Mouse (Mus musculus) stomach, embryonic 16.5 days (tissue): ENCODE measurements around the gene Adar. TPM values are rescaled to one million over a fixed set of nuclear protein-coding genes. Genes with fewer than 3 reads are reported as not detected.
A peak's percentile ranks its signal among the peaks of the same experiment; 100 is the strongest.

Experiments used
- ATAC-seq: fragments of 200-750 bp; cut with Nextera tagmentation; 2 replicates; pipeline ENCODE4 v1.8.0; 2017; ENCODE audit warnings: moderate number of reproducible peaks, moderate TSS enrichment; ENCODE audit not compliant: insufficient read depth, low FRiP score
- H3K27ac ChIP-seq: fragments of 300-500 bp; sonication (generic); 2 replicates; pipeline ENCODE4 v1.5.1; 2014; ENCODE audit warnings: low read length
- H3K27me3 ChIP-seq: fragments of 300-500 bp; sonication (generic); 2 replicates; pipeline ENCODE4 v1.6.1; 2014; ENCODE audit warnings: low read length, control low read depth, mixed read lengths; ENCODE audit not compliant: control insufficient read depth, insufficient read depth
- H3K36me3 ChIP-seq: fragments of 300-500 bp; sonication (generic); 2 replicates; pipeline ENCODE4 v1.6.1; 2014; ENCODE audit warnings: low read length; ENCODE audit not compliant: control insufficient read depth, insufficient read depth
- H3K4me1 ChIP-seq: fragments of 300-500 bp; sonication (generic); 2 replicates; pipeline ENCODE4 v1.6.1; 2014; ENCODE audit warnings: low read length, control low read depth, mixed read lengths; ENCODE audit not compliant: control insufficient read depth, insufficient read depth
- H3K4me2 ChIP-seq: fragments of 300-500 bp; sonication (generic); 2 replicates; pipeline ENCODE4 v1.6.1; 2014; ENCODE audit warnings: low read depth, low read length, mixed read lengths
- H3K4me3 ChIP-seq: fragments of 300-500 bp; sonication (generic); replicated peaks from 2 replicates; pipeline ENCODE4 v1.5.1; 2014; ENCODE audit warnings: mild to moderate bottlenecking, low read length
- H3K9ac ChIP-seq: fragments of 300-500 bp; sonication (generic); 2 replicates; pipeline ENCODE4 v1.6.1; 2014; ENCODE audit warnings: low read length
- H3K9me3 ChIP-seq: fragments of 300-500 bp; sonication (generic); replicated peaks from 2 replicates; pipeline ENCODE4 v1.6.1; 2016; ENCODE audit warnings: low read length, control low read depth; ENCODE audit not compliant: control insufficient read depth
- WGBS: fragments of 180-500 bp; shearing (Covaris S2); extraction: QIAGEN DNeasy Blood & Tissue Kit; methylation state at CpG from one replicate; pipeline ENCODE4 v1.1.7; 2014; 5-methylcytosine and 5-hydroxymethylcytosine counted together
- polyA plus RNA-seq: library from polyadenylated mRNA; unstranded; fragments of >200 nt; fragmentation: Nextera tagmentation; extraction: Ambion mirVana; gene quantifications from 2 replicates; pipeline ENCODE4 v1.2.1, GENCODE M21; 2015

Gene Adar
- polyA plus RNA-seq, 1 experiment from 2014 or later: 12.3 TPM

DNA sequence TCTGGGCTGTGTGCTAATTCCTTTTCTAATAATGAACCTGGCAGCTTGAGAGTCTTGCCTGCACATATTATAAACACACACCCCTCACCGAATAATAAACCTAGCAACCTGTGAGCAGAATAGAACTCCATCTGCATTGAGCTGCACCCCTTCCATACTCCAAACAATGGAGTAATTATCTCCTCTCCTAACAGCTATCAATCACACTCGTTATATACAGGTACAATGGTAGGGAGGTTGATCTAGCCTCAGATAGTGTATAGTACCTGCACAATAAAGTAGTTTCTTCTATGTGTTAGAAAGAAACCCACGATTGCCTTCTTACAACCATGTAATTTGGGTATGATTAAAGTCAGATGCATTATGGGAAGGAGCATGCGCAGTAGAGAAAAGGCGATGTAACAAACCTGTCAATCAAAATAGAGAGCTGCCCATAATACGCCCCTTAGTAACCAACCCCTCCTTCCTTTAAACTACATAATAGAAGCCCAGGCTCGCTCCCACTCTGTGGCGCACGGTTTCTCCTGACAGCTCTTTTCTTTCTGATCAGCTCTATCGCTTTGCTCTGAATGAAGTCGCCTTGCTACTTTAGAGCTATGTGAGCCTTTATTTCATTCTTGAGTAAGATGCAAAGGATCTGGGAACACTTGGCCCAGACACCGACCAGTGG is 18.5 kb upstream of the Adar start:
- Histone ChIP-seq H3K4me1 (no peaks in the 10 kb centered on the region), H3K4me2 (no peak overlapping the region), H3K9me3 (no peaks in the 10 kb centered on the region), H3K9ac (no peak overlapping the region), H3K27ac (no peak overlapping the region), H3K4me3 (no peak overlapping the region), H3K27me3 (no peaks in the 10 kb centered on the region), H3K36me3 (no peaks in the 10 kb centered on the region)
- WGBS: 79% methylated on average over 12 of the region's 12 CpGs
- ATAC-seq: no peak

DNA sequence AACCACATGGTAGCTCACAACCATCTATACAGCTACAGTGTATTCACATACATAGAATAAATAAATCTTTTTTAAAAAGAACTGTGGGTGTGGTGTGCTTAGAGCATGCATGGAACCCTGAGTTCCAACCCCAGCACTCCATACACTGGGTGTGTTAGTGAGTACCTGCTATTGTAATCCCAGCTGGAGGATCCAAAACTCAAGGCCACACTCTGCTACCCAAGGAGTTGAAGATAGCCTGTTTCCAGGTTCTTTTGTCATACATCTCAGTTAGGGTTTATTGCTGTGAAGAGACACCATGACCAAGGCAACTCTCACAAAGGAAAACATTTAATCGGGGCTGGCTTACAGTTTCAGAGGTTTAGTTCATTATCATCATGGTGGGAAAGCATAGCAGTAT is 15.9 kb upstream of the Adar start:
- no peak overlapping the region for H3K9ac ChIP-seq
- H3K36me3 ChIP-seq: no peaks in the 10 kb centered on the region
- H3K4me3 ChIP-seq: no peak overlapping the region
- H3K4me1 ChIP-seq: no peaks in the 10 kb centered on the region
- ATAC-seq: no peak
- WGBS: 80% methylated on average over 1 of the region's 1 CpGs
- H3K27ac ChIP-seq: no peak overlapping the region
- no peak overlapping the region for H3K4me2 ChIP-seq
- H3K9me3 ChIP-seq: no peaks in the 10 kb centered on the region
- H3K27me3 ChIP-seq: no peaks in the 10 kb centered on the region

- no peaks in the 10 kb centered on the region for H3K9me3 ChIP-seq
- WGBS: 64% methylated on average over 11 of the region's 11 CpGs
- H3K4me1 ChIP-seq: no peaks in the 10 kb centered on the region
- H3K4me3 ChIP-seq: no peak overlapping the region
- H3K9ac ChIP-seq: no peak overlapping the region
- no peaks in the 10 kb centered on the region for H3K36me3 ChIP-seq
- no peak overlapping the region for H3K4me2 ChIP-seq
- ATAC-seq: no peak
- no peak overlapping the region for H3K27ac ChIP-seq
- H3K27me3 ChIP-seq: no peaks in the 10 kb centered on the region
These were observed 14.4 kb upstream of the Adar start for GRCm38 (mm10) chr3:89700461-89700860.

DNA sequence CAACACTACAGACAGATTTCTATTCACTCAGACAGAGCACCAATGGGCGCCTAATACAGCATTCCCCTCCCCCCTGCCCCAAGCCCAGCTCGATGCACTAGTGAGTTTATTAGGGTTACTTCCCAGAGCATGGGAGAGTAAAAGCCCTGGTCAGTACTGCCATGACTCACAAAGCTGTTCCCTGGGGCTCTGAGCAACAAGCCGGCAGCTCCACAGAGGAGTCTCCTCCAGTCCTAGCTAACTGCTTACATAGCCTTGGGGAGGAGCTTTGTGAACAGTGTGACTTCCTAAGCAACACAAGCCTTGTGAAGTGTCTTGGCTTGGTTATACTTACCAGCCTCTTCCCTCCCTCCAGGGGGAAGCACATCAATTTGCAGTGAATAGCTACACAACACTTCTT is 11.2 kb upstream of the Adar start:
- no peak for ATAC-seq
- H3K9ac ChIP-seq: no peak overlapping the region
- no peaks in the 10 kb centered on the region for H3K4me1 ChIP-seq
- no peaks in the 10 kb centered on the region for H3K36me3 ChIP-seq
- no peak overlapping the region for H3K27ac ChIP-seq
- no peak overlapping the region for H3K4me2 ChIP-seq
- no peaks in the 10 kb centered on the region for H3K9me3 ChIP-seq
- no peak overlapping the region for H3K4me3 ChIP-seq
- 40% methylated on average over 3 of the region's 3 CpGs for WGBS
- H3K27me3 ChIP-seq: no peaks in the 10 kb centered on the region

DNA sequence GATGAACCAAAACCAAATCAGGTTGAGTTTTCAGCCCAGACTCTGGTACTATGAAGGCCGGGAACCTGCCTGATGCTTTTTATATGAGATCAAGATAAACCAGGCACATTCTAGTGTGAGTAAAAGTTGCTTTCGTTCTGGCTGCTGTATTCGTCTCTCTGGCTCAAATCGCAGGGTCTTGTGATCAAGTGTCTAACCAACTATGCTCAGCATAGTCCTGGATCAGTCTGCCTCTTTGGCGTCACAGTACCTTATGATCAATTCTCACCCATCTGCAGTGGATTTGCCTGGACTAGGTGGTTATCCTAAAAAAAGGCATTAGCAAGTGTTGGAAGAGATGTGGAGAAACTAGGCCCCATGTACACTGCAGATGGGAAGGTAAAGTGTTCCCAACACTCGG is 10.8 kb upstream of the Adar start:
- Histone ChIP-seq H3K4me1 (no peaks in the 10 kb centered on the region), H3K4me2 (no peak overlapping the region), H3K27me3 (no peaks in the 10 kb centered on the region), H3K9me3 (no peaks in the 10 kb centered on the region), H3K27ac (no peak overlapping the region), H3K36me3 (no peaks in the 10 kb centered on the region), H3K4me3 (no peak overlapping the region), H3K9ac (no peak overlapping the region)
- 79% methylated on average over 6 of the region's 6 CpGs for WGBS
- no peak for ATAC-seq

GRCm38 (mm10) chr3:89715207-89715966 is 565 bp downstream of the Adar start:
- Histone ChIP-seq H3K4me1 (peaks cover 12% of the 10 kb centered on the region), H3K27me3 (no peaks in the 10 kb centered on the region), H3K9me3 (no peaks in the 10 kb centered on the region), H3K36me3 (no peaks in the 10 kb centered on the region), H3K4me2 (peak overlapping the region; percentile 98), H3K4me3 (peak overlapping the region; percentile 92), H3K9ac (peak overlapping the region; percentile 93), H3K27ac (peak overlapping the region; percentile 1; the same call in 1 of the 2 replicates)
- peak; percentile 64 for ATAC-seq
- WGBS: 2% methylated on average over 57 of the region's 59 CpGs

DNA sequence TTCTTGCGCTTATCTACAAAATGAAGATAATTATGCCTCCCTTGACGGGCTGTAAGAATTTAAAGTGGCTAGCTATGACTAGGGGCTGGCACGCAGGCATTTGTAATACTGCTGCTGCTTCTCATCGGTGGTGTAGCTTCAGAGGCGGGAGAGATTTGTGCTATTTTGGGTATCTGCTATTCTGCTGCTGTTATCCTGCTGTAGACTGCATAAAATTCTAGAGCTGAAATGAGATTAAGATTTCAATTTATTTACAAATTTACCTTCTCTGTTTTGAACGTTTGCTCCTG is 1.1 kb downstream of the Adar start:
- Histone ChIP-seq H3K27me3 (no peaks in the 10 kb centered on the region), H3K9ac (peak overlapping the region; percentile 93), H3K4me2 (peak overlapping the region; percentile 98), H3K36me3 (no peaks in the 10 kb centered on the region), H3K9me3 (no peaks in the 10 kb centered on the region), H3K4me1 (peaks cover 14% of the 10 kb centered on the region), H3K4me3 (peak overlapping the region; percentile 92), H3K27ac (no peak overlapping the region)
- 50% methylated on average over 6 of the region's 6 CpGs for WGBS
- no peak for ATAC-seq

GRCm38 (mm10) chr3:89722032-89722431 is 7.2 kb downstream of the Adar start:
- peak; percentile 58; the same call in 1 of the 2 replicates for ATAC-seq
- H3K9ac ChIP-seq: no peak overlapping the region

DNA sequence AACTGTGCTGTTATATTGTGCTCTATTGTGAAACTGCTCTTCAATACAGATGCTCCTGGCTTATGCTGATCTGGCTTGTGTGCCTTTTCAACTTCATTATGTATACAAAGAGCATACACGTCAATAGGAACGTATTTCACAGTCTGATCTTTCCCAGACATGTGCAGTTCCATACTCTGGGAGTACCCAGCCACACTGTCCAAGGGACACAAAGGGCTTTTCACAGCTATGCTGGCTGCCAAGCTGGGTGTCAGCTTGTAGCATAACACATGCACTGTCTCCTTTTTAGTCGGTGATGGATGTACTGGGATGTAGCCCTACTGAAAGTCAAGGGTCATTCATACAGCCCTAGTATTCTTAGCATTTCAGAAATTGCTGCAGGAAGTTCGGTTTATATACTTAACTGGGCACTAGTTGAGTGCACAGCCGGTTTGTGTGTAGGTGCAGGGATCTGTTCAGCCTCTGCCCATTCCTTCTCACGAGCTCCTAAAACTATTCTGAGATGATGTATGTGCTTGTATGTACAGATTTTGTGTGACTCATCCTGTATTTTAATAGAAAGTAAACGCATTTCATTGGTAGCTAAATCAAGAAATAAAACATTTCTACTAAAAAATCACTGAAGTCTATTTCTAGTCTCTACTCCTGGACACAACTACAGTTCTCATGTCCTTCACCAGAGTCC is 8.7 kb downstream of the Adar start:
- Histone ChIP-seq H3K36me3 (no peaks in the 10 kb centered on the region), H3K9me3 (no peaks in the 10 kb centered on the region), H3K9ac (no peak overlapping the region), H3K27me3 (no peaks in the 10 kb centered on the region), H3K4me3 (no peak overlapping the region), H3K4me2 (no peak overlapping the region), H3K4me1 (peaks cover 6% of the 10 kb centered on the region; the same call in 1 of the 2 replicates), H3K27ac (no peak overlapping the region)
- 55% methylated on average over 7 of the region's 7 CpGs for WGBS
- ATAC-seq: no peak

More at GRCm38 (mm10) chr3:89722032-89722431, 7.2 kb downstream of the Adar start:
- no peak overlapping the region for H3K4me3 ChIP-seq
- H3K4me2 ChIP-seq: no peak overlapping the region
- H3K27ac ChIP-seq: no peak overlapping the region
- H3K4me1 ChIP-seq: peaks cover 6% of the 10 kb centered on the region; the same call in 1 of the 2 replicates
- H3K9me3 ChIP-seq: no peaks in the 10 kb centered on the region
- H3K36me3 ChIP-seq: no peaks in the 10 kb centered on the region
- H3K27me3 ChIP-seq: no peaks in the 10 kb centered on the region
